Mouse (Mus musculus) fat pad, adult 2 months (tissue): ENCODE measurements around the gene Hspa8.

Experiments
- DNase-seq: peaks from one replicate; pipeline ENCODE4 v3.0.0-alpha.2; 2011; ENCODE audit warnings: low read depth, low spot score; ENCODE audit errors: extremely low read depth

The Hspa8 gene

DNA sequence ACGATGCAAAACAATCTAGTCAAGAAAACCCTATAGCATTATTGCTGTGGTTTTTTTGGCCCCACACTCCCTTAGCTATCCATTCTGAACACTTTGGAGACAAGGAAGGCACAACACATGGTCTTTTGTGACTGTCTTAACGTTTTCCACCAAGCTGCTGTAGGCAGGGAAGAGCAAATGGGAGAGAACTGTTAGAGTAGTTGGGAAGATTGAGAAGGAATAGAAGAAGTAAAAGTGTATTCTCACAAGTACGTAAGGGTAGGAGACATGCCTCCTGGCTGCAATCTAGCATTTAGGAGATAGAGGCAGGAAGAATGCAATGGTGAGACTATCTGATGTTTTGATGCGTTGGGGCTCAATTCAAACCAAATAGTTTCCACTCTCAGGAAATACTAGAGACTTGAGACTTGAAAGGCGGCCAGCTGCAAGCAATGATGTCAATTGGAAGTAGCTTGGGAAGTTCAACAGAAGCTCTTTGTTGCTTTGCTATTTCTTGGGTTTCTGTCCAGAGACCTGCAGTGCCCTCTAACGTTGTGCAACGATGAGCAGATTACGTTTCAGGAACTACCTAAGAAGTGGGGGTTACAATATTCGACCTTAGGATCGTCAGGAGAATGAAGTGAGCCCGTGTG lies 6.6 kb downstream of the Hspa8 start:
- no peak for DNase-seq

- no peak for DNase-seq
Measured at GRCm38 (mm10) chr9:40808061-40808906, 7.5 kb downstream of the Hspa8 start.

DNA sequence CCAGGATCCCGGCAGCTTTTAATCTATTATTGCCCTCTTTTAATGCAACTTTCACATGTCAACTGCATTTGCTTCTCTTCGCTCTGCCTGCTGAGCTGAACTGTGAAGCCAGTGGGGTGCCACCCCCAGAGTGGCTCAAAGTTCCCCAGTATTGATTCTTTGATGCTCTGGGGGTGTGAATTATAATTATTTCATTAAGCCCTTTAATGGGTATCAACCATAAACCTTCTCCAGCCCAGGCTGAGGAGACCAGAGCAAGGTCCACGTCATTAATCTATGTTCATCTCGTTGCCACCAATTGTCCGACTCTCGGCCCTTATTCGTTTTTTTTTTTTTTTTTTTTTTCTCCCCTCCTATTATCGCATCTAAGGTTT lies 8.1 kb downstream of the Hspa8 start:
- no peak for DNase-seq

DNA sequence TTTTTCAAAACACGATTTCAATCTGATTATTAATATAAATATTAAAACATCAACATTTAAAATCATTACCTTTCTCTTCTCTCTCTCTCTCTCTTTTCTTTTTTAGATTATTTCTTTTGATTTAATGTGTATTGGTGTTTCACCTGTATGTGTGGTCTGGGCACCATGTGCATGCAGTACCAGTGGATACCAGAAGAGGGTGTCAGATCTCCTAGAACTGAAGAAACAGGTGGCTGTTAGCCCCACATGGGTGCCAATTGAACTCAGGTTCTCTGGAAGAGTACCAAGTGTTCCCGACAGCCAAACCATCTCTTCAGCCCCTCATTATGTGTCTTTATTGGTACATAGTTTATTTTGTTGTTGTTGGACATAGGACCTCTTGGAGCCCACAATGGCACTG lies 11.1 kb downstream of the Hspa8 start:
- no peak for DNase-seq

- DNase-seq: no peak
Measured at GRCm38 (mm10) chr9:40814060-40814459, 13.3 kb downstream of the Hspa8 start.

DNA sequence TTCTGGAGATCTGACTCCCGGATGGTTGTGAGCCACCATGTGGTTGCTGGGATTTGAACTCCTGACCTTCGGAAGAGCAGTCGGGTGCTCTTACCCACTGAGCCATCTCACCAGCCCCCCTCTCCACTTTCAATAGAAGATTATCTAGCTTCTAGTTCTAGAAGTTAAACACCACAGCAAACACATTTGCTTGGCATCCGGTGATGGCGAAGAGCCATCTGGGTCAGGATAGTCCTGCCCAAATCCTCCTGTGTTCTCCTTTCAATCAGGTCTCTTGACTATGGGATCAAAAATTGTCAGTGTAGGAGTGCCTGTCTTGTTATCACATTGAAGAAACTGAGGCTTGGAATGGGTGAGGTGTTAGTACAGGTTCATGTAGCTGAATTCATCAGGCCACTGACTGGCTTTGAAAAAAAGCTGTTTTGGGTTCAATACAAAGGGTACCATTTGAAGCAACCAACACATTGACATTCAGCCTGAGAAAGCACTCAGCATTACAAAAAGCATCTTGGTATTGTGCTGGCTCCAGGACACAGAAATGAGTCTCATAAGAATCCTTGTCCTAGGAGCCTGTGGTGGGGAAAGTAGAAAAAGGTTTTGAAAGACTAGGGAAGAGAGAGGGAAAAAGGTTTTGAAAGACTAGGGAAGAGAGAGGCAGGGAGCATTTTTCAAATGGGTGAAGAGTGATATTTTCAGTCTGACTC lies 16.7 kb downstream of the Hspa8 start:
- DNase-seq: no peak

- DNase-seq: no peak
Measured at GRCm38 (mm10) chr9:40825601-40826000, 24.8 kb downstream of the Hspa8 start.

DNA sequence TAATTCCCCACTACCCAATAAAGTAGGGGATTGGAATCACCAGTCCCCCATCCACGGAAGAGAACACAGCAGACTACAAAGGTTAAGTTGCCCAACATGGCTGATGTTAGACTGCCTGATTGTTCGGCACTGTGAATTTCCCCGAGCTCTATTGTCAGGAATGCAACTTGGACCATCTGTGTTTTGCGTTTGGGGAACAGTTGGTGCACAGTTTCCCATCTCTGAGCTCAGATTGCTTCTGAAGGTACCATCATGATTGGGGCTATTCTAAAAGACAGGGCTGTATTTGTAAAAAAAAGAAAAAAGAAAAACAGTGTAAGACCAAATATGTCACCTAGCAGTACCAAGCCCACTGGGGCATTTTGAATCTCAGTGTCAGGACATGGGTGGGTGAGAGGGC lies 26.6 kb downstream of the Hspa8 start:
- DNase-seq: no peak

- no peak for DNase-seq
Measured at GRCm38 (mm10) chr9:40834569-40834968, 33.8 kb downstream of the Hspa8 start.

DNA sequence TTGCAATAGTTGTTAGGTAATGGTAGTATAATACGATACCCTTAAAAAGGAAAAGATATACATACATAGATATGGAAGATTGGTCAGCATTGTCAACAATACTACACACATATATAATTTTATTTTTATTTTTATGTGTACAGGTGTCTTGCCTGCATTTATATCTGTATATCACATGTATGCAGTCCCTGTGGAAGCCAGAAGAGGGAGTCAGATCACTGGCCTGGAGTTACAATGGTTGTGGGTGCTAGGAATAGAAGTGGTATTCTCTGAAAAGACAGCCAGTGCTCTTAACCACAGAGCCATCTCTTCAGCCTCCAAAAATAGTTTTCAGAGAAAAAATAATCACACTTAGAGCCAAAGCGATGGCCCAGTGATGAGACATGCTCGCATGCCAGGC lies 35.9 kb downstream of the Hspa8 start:
- DNase-seq: no peak

DNA sequence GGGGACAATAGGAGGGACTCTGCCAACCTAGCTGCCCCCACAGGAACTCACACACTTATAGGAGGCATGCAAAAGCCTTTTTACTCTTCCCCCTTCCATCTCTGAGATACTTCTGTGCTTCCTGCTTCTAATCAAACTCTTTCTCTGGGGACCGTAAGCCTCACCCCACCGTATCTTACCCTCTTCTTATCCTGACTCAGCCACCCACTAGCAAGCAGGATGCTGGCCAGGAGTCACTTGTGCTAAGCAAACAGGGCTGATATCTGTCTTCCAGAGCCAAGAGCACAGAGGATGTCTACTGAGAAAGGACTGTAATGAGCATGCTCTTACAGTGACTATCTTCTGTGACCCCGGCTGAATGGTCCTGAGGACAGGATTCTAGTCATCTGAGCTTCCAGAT lies 38.9 kb downstream of the Hspa8 start:
- no peak for DNase-seq

DNA sequence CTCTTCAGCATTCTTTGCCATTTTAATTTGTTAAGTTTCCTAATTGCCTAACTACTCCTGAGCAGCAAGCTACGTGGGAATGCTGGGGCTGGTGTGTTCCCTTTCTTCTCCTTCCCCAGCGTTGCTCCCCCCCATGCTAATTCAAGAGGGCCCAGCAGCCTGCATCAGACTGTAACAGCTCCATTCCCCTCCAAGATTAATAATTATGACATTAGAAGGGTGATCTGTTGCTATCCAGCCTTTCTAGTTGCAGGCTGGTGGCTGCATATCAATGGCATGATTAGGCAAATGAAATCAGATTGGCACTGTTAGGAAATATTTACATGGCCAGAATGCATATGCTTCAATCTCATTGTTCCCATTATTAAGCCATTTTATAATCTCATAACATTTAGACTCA lies 50.7 kb downstream of the Hspa8 start:
- DNase-seq: no peak

- DNase-seq: no peak
Measured at GRCm38 (mm10) chr9:40858461-40859160, 57.8 kb downstream of the Hspa8 start.

DNA sequence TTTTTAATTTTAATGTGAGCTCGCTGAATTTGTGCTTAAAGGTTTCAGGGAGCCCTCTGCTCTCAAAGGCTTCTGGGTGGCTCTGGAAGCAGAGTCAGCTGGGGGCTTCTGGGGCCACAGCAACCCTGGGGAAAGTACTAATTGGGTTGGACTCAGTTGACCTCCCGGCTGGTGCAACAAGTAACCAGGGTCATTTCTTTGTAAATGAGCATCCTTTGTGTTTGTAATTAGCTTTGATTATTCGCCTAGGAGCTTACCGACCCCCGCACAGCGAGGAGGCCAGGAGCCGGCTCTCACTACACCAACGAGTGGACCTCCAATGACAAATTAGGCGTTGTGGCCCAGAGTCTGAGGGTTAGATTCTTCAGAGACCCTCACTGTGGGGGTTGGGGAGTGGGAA lies 58.4 kb downstream of the Hspa8 start:
- DNase-seq: no peak
